In genomic region chr6:87523736-87524135, GRCm38 (mm10) we compare ENCODE assay signal across 13 mouse cellular contexts.
"Had no signal": no experiment of that assay in that cellular context is flagged by ENCODE, and none has a peak within 500 bp of the region (broad histone marks: within the 10 kb centered on the region; RNA-seq: fewer than 3 reads in every experiment).

No protein-coding gene starts in this region.

- H3K27me3 ChIP-seq: kidney, embryonic 15.5 days; limb, embryonic 15.5 days; lung, embryonic 15.5 days; midbrain, embryonic 15.5 days; neural tube, embryonic 12.5 days had no signal

- H3K4me1 ChIP-seq: limb, embryonic 15.5 days; lung, embryonic 15.5 days; midbrain, embryonic 15.5 days; neural tube, embryonic 12.5 days had no signal

- ATAC-seq: midbrain, embryonic 15.5 days had no signal

- H3K36me3 ChIP-seq: kidney, embryonic 15.5 days; limb, embryonic 15.5 days; lung, embryonic 15.5 days; midbrain, embryonic 15.5 days; neural tube, embryonic 12.5 days had no signal

- H3K27ac ChIP-seq: kidney, embryonic 15.5 days; limb, embryonic 15.5 days; lung, embryonic 15.5 days; macrophage; midbrain, embryonic 15.5 days; neural tube, embryonic 12.5 days; stomach, postnatal 0 days had no signal

- H3K9ac ChIP-seq: kidney, embryonic 15.5 days; limb, embryonic 15.5 days; lung, embryonic 15.5 days; midbrain, embryonic 15.5 days; neural tube, embryonic 12.5 days had no signal

- H3K4me3 ChIP-seq: kidney, embryonic 15.5 days; limb, embryonic 15.5 days; lung, embryonic 15.5 days; megakaryocyte, embryonic 14.5 days; midbrain, embryonic 15.5 days; neural tube, embryonic 12.5 days had no signal

- DNase-seq: kidney, adult 2 months; kidney, postnatal 14 days; lung, postnatal 14 days; thymus, adult 18-20 months; thymus, postnatal 14 days had no signal

- H3K4me2 ChIP-seq: kidney, embryonic 15.5 days; limb, embryonic 15.5 days; lung, embryonic 15.5 days; midbrain, embryonic 15.5 days; neural tube, embryonic 12.5 days had no signal

- H3K9me3 ChIP-seq: kidney, embryonic 15.5 days; limb, embryonic 15.5 days; lung, embryonic 15.5 days; megakaryocyte, embryonic 14.5 days; midbrain, embryonic 15.5 days; neural tube, embryonic 12.5 days had no signal
